Mouse (Mus musculus): ENCODE results near the gene Ppil6.

The Ppil6 gene

GRCm38 (mm10) chr10:41489708-41490517 is at the start of gene Ppil6, which contains the start of gene Smpd2:
Gene Ppil6, plus strand, starts transcription at chr10:41490439.
Gene Smpd2, minus strand, starts transcription at chr10:41490369.
- peak; percentile 94 to 96 for DNase-seq

- no peak for DNase-seq
Observed at GRCm38 (mm10) chr10:41448216-41448615, 42.0 kb upstream of the Ppil6 start.

GRCm38 (mm10) chr10:41449684-41450083 is 40.6 kb upstream of the Ppil6 start:
- DNase-seq: peak in 1 of 2 experiments; percentile 12

- peak; percentile 97 to 98 for DNase-seq
Observed at GRCm38 (mm10) chr10:41450137-41450670, 40.0 kb upstream of the Ppil6 start, which contains the start of gene Zbtb24. Gene Zbtb24, plus strand, starts transcription at chr10:41450383.

GRCm38 (mm10) chr10:41450780-41451522 is 39.3 kb upstream of the Ppil6 start:
- DNase-seq: no peak

GRCm38 (mm10) chr10:41451656-41452055 is 38.6 kb upstream of the Ppil6 start:
- DNase-seq: no peak

GRCm38 (mm10) chr10:41452791-41453190 is 37.4 kb upstream of the Ppil6 start:
- no peak for DNase-seq

GRCm38 (mm10) chr10:41459990-41460389 is 30.2 kb upstream of the Ppil6 start:
- DNase-seq: no peak

GRCm38 (mm10) chr10:41460501-41460900 is 29.7 kb upstream of the Ppil6 start:
- no peak for DNase-seq

- DNase-seq: no peak
Observed at GRCm38 (mm10) chr10:41461057-41461722, 29.0 kb upstream of the Ppil6 start.

GRCm38 (mm10) chr10:41464401-41464955 is 25.8 kb upstream of the Ppil6 start:
- DNase-seq: no peak

- DNase-seq: no peak
Observed at GRCm38 (mm10) chr10:41467325-41467724, 22.9 kb upstream of the Ppil6 start.

GRCm38 (mm10) chr10:41470693-41471092 is 19.5 kb upstream of the Ppil6 start:
- no peak for DNase-seq

- no peak for DNase-seq
Observed at GRCm38 (mm10) chr10:41472534-41472933, 17.7 kb upstream of the Ppil6 start.

- no peak for DNase-seq
Observed at GRCm38 (mm10) chr10:41472962-41473481, 17.2 kb upstream of the Ppil6 start.

GRCm38 (mm10) chr10:41473782-41474468 is 16.3 kb upstream of the Ppil6 start:
- no peak for DNase-seq

- no peak for DNase-seq
Observed at GRCm38 (mm10) chr10:41474981-41475391, 15.3 kb upstream of the Ppil6 start.

GRCm38 (mm10) chr10:41476171-41477017 is 13.8 kb upstream of the Ppil6 start, which contains the start of gene Mical1:
Gene Mical1, plus strand, starts transcription at chr10:41476314.
- DNase-seq: peak; percentile 74 to 81

- DNase-seq: peak; percentile 64 to 68
Observed at GRCm38 (mm10) chr10:41477018-41477277, 13.3 kb upstream of the Ppil6 start.

- DNase-seq: peak; percentile 70 to 80
Observed at GRCm38 (mm10) chr10:41477278-41478181, 12.7 kb upstream of the Ppil6 start.

All from thymus, postnatal 36 days (tissue).